Mouse (Mus musculus) spleen, postnatal 36 days (tissue): ENCODE data around the gene Cacna1s.

Source experiments
- DNase-seq, 2 experiments: peaks; one replicate each; pipeline ENCODE4 v3.0.0; 2022; ENCODE audit warnings: low spot score in 2 of 2, mixed read lengths in 1 of 2

Gene Cacna1s

DNA sequence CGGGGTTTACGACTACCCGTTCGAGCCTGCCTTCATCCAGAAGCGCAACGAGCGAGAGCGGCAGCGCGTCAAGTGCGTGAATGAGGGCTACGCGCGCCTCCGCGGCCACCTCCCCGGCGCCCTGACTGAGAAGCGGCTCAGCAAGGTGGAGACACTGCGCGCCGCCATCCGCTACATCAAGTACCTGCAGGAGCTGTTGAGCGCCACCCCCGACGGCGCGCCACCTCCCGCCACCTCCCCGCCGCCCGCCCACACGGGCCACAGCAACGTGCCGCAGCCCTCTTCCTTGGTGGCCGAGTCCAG lies 1.6 kb upstream of the Cacna1s start:
- no peak for DNase-seq

DNA sequence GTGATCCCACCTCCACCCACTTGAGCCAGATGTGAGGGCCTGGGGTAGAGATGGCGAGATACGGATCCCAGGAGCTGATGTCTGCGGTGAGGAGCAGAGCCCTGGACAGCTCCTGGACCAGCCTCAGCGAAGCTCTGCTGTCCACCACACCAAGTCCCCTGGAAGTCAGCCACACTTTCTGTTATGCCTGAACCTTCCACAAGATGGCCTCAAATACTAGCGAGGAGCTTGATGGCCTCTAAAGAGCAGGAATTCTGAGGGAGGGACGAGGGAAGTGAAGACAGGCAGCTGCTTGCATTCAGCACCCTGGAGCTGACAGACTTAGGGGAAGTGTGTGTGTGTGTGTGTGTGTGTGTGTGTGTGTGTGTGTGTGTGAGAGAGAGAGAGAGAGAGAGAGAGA lies 1.1 kb upstream of the Cacna1s start:
- peak; percentile 10 to 19 for DNase-seq

DNA sequence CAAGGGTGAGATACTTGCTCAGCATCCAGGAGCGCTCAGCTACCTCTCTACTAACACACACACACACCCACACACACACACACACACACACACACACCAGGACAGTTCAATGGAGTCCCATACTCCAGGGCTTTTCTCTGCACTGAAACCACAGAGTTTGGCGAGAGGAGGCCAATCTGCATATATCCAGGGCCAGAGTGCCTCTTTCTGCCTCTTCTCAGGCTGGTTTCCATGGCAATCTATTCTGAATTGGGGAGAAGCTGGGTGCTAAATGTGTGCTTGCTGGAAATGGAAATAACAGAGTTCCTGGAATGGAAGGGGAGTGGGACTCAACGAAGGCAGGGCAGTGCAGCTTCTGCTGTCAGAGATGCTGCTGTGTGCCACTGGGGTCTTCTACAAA lies 3.2 kb downstream of the Cacna1s start:
- DNase-seq: no peak

DNA sequence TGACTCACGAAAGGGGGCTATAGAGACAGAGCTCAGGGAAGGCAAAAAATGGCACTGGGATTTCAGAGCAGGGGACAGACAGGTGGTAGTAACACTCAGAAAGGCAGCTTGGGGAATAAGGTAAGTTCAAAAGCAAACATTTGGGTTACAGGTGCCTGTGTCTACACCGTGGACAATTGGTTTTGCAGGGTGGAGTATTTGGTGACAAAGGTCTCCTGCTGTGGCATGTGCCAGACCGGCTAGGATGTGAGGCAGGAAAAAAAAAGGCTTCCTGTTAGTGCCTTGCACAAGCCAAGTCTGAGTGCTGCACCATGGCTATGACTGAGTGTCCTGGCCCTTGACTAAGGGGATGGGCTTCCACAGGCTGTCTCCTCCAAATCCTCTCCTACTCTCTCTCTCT lies 6.0 kb downstream of the Cacna1s start:
- DNase-seq: no peak

DNA sequence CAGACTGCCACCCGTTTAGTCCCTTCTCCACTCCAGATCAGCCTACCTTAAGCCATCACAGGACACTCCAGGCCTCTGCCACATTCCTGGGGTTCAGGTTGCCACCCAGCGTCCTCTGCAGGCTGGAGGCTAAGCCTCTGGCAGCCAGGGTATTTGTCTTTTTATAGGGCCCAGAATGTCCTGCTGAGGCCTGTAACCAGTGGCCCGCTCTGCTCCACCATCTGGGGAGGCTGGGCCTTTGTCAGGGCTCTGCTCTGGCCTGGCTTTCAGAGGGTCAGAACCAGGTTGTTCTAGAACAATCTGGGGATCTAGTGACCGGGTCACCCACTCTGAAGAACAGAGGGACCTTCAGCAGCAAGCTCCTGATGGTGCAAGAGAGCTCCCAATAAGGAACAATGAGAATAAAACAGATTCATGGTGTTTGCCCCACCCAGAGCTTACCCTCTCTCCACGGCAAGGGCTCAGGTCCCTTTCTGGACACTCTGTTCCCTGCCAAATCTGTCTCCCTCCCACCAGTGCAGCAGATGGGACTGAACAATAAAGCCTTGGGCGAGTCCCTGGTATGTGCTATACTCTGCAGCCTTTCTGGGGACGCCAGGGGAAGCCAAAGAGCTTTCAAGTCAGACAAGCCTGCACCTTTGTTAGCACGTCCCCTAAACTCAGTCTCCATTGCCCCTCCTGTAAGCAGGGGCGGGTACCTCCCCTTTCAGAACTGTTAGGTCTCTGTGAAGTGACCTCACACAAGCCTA lies 8.7 kb downstream of the Cacna1s start:
- peak; percentile 45 to 50 for DNase-seq

DNA sequence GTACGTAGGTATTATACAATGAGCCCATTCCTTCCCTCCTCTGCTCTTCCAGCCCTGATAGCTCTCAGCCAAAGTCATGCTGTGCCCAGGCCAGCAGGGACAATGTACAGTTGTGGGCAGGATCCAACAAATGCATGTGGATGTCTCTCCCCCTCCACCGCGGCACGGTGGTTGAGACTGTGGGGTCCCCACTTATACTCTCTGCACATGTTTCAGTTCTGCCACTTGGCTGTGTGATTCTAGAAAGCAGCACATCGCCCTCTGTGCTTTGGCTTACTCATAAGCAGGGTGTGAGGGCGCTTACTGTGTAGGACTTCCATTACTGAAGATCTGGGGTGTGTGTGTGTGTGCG lies 9.2 kb downstream of the Cacna1s start:
- no peak for DNase-seq

DNA sequence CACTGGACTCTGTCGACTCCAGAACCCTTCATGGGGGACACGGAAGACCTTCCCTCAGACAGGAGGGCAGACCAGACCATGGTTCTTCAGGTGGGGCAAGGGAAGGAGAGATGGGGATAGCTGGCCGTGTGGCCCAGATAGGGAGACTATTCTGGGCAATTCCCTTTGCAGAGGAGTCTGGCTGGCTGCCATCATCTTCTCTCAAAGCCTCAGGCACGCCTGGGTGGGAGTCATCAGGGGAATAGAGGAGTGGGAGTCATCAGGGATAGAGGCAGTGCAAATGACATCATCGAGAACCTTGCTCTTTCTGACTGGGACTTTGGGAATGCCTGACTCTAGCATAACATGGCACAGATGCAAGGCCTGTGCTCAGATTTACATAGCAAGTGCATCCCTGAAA lies 11.4 kb downstream of the Cacna1s start:
- no peak for DNase-seq

DNA sequence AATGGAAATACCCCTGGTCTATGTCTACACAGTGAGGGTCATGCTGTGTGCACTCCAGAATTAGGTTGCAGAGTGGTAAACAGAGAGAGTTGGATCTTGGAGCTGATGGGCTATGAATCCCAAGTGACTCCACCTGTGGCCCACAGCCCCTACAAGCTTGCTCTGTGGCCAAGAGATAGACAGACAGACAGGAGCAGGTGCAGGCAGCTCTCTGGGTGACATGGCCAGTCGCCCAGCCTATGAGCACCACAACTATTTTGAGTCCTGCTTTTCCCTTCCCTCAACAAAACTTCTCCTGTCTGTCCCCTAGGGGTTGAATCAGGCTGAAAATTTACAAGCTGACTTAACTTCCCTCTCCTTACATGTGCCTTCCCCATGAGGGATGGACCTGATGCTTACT lies 14.1 kb downstream of the Cacna1s start:
- no peak for DNase-seq

DNA sequence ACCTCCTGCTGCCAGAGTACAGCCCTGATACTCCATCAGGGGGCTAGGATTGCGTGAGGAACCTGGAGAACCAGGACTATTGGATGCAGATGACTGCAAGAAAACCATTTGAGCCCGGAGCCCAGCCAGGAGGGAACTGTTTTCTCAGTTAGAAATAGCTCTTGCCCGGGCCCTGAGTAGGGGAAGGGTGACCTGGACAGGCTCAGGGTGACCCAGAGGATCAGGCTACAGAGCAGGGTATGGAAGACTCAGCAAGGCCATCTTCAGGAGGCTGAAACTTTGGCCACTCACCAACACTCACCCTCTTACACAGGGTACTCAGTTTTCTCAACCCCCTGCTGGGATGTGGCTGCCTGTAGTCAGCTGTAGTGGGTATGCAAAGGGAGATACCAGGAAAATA lies 15.0 kb downstream of the Cacna1s start:
- no peak for DNase-seq

DNA sequence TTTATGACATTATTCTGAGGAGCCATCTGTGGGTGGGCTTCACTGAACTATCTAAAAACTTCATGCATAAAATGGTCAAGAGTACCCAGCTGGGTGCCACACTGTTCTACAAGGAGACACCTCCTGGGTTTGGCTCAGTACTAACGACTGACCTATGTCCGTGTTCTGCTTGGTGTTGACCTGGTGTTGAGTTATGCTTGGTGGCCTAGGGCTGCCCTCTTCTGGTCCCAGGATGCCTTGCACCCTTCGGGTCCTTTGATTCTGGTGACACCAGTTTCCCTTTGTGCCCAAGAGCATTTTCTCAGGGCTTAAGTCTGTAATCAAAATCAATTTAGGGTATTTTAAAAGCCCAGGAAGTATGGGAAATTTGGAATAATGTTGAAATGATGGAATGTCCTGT lies 23.5 kb downstream of the Cacna1s start:
- no peak for DNase-seq

DNA sequence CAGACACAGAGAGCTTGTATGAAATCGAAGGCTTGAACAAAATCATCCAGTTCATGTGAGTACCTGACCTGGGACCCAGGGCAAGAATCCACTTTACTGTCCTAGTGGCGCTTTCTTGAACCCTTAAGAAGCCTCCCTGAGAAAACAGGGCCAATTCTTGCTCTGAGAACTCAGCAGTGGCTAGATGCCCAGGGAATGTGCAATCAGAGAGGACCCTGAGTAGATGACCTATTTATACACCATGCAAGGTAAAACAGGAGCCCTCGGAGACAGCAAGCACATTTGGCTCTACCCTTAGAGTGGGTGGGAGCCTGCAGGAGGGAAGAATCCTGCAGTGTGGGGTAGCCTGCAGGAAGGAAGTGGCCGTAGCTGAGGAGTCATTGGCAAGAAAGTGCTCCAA lies 25.1 kb downstream of the Cacna1s start:
- DNase-seq: no peak

DNA sequence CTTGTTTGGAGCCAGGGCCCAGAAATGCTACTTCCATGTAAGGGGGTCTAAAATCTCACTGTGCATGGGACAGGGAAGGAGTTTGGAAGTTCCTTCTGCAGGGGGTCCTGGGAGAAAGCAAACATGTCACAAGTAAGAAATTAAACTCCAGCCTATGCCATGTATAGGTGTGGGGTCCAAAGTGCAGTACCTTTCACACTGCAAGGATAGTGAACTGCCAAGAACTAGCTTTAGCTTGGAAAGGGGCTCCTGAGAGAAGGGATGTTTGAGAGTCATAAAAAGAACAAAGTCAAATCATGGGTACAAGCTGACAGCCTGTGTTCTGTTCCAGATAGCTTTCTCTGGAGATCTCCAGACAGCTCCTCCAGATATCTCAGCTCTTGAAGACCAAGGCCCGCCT lies 28.6 kb downstream of the Cacna1s start:
- no peak for DNase-seq

DNA sequence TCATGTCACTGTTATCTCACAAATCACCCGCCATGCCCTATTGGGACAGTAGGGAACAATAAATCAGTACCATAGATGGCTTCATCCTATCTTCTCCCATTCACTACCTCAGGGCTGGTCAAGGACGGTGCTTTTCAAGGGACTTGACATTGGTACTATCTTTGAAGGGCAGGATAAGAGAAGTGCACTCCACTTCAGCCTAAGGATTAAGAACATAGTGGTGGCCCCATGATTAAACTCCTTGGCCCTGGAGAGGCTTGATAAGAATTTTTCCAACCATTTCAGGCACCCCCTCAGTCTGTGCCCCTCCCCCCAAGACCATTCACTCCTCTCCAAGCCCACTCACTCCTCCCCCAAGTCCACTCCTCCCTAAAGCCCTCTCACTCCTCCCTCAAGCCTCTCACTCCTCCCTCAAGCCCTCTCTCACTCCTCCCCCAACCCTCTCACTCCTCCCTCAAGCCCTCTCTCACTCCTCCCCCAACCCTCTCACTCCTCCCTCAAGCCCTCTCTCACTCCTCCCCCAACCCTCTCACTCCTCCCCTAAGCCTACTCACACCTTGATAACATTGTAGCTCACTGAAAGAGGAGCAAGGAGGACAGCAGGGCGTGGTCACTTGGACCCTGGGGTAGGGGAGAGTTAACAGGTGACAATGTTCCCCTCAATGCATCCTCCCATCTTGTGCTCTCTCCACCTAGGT lies 33.6 kb downstream of the Cacna1s start:
- no peak for DNase-seq

DNA sequence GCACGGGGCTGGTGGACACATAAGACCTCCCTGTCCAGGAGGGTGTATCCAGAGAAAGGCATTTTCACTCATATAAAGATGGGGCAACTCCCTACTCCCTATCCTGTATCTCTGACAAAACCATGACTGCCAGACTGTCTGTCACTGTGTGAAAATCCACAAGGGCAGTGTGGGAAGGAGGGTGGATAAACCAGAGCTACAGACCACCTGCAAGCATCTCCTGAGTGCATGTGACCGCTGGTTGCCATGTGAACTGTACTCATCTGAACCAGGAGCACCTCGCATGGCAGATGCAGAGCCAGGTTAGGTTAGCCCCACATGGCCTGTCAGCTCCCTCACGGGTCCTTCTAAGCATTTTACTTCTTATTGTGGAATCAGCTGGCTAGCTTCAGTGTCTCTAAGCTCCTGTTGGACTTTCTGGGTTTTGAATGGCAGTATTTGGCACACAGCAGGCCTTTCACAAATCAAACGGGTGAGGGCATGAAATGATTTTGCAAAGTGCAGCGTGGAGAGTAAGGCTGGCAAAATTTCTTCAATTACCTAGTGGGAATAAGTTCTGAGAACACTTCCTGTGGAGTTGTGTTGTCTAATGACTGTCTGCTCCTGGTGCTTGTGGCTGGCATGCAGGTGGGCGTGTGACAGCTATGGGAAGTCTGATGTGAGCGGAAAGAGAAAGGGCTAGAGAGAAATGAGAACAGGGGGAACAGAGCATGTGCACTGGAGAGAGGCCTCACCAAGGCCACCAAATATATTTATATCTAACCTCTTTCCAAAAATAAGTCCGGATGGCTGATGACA lies 37.0 kb downstream of the Cacna1s start:
- DNase-seq: no peak

DNA sequence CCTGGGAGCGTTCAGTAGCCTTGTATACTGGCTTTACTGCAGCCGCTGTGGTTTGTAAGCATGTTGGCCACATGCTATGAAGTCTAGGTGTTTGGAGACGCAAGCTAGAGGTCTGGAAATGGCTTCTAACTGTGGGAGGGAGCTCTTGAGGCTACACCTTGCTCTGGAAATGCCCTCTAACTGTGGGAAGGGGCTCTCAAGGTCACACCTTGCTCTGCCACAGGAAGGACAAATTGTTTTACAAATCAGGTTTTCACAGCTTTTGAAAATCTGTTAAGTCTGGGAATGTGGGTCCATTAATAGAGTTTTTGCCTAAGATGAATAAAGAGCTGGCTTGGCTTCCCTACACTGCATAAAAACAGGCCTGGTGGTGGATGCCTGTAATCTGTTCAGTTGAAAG lies 41.2 kb downstream of the Cacna1s start:
- DNase-seq: no peak

DNA sequence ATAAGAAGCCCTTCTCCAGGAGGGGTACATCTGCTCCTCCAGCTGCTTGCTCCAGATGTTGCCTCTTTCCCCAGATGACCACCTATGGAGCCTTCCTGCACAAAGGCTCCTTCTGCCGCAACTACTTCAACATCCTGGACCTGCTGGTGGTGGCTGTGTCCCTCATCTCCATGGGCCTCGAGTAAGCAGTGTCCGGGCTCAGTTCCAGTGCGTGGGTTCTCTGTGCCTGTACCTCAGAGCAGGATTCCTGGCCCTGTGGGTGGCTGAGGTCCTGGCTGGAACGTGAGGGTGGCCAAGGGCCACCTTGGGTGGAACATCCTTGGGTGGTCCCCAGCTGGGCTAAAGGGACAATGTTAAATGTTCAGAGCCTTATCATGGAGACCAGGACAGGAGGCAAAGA lies 42.3 kb downstream of the Cacna1s start:
- no peak for DNase-seq

DNA sequence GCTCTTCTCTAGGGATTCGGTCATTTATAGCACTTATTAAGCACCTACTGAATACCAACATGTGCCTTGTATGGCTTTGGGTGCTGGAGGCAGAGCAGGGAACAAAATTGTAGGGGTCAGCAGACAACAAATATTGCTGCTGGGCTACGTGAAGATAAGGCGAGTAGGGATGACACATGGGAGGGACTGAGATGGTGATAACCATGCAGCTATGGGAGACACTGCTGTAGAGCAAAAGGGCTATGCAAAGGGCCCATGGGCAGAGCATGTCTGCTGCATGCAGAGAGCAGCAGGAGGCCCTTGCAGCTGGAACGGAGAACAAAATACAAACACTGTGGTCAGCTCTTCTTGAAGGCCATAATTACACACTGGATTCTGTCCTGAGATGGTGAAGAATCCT lies 49.5 kb downstream of the Cacna1s start:
- DNase-seq: no peak

DNA sequence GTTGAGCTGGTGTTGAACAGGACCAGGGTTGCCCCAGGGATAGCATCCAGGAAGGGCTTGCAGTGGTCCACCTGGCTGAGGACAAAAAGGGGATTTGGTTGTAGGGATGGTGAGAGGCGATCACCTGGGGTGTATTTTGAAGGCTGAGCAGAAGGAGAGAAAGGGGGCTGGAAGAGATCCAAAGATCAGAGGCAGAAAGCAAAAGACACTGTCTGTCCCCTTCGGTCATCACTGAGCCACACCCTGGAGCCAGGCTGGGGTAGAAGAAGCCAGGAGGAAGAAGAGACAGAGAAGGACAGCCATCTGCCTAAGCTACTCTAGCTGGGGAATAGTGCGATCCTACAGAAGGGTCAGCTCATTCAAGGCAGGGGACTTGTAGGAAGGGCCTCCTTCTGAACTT lies 50.0 kb downstream of the Cacna1s start:
- DNase-seq: no peak

DNA sequence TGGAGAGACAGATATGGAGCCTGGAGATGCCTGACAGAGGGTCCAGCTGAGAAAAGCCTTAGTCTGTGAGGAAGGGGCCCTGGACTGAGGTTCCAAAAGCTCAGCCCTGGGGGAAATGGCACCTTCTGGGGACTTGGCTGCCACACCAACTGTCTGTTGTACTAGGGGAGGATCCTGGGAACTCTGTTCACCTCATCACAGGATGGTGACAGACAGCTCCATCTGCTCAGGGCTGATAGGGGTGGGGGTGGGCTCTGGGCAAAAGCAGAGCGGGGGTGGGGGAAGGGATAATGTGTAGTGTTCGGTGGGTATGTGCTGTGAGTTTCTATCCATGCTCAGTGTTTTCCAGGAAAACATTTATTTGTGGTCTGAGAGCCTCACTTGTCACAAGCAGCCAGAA lies 50.4 kb downstream of the Cacna1s start:
- no peak for DNase-seq

DNA sequence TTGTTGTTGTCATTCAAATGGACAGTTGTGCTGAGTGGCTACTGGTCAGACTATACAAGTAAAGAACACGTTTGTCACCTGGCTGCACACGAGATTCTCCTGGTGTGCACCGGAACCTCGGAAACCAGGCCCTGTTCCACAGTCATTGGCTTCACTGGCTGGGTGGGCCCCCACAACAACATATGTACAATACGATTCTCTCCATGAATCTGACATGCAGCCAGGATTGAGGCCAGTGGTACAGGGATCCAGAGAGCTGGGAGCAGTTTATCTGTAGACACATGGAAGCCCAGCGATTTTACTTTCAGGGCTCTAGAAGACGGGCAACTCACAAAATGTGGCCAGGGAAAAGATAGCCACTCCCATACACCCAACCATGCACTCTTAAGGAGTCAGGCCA lies 51.1 kb downstream of the Cacna1s start:
- DNase-seq: no peak

DNA sequence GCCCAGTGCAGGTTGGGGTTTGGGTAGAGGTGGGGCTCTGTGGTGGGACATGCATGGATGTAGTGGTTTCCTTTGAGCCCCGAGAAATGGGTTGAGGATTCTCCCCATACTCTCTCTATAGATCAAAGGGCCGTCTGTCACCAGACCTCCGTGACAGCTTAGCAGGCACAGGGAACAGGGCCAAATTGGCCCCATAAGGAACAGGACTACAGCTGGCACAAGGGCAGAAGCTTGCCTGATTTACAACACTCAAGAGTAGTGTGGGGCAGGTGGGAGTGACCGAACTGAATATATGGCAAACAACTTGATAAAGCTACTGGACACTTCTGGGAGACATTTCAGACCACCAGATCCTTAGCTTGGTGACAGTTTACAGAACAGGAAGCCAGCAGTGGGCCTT lies 52.2 kb downstream of the Cacna1s start:
- DNase-seq: no peak

DNA sequence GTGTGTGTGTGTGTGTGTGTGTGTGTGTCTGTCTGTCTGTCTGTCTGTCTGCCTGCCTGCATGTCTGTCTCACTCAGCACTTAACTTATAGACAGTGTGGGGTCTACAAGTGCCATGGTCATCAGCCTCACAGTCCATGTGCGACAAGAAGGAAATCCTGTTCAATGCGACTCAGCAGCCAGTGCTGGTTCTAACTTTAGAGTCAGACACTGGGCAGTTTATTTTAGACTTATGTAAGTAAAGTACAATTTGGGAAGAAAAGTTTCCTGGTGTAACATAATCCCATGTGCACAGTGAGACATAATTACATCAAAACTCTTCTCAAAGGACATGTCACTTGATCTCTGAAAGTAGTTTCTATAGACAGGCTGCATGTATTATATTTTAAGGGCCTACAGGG lies 56.9 kb downstream of the Cacna1s start:
- no peak for DNase-seq

DNA sequence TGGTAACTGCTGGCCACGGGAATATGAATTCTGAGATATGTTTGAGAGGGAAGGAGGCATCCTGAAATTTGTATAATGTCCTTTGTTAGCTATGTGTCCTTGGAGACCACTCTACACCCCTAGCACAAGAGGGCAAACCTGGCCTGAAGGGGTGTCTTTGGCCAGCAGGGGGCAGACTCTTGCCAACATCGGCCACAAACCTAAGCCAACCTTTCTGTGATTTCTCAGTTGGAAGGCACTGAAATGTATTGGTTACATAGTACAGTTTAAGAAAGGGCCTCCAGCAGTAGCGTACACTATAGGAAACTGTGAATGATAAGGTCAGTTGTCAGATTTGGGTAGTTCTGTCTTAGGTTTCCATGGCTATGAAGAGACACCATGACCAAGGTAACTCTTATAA lies 63.6 kb downstream of the Cacna1s start:
- DNase-seq: peak; percentile 70 to 74
